Mouse (Mus musculus) stomach, postnatal 0 days (tissue): ENCODE measurements at regions not wholly inside any gene's neighbourhood (a gene's known extent, or its start where the extent isn't known, plus 50 kb on each side); places are given as distances from the start of the nearest gene placed in this dataset.

ENCODE experiments used
- CTCF ChIP-seq: IDR thresholded peaks from 2 replicates; pipeline ENCODE4 v1.5.1; 2016; ENCODE audit warnings: antibody characterized with exemption, low read depth, mild to moderate bottlenecking, moderate library complexity
- EP300 ChIP-seq: optimal IDR thresholded peaks from 2 replicates; pipeline ENCODE3; 2016; ENCODE audit warnings: antibody characterized with exemption

GRCm38 (mm10) chr4:55225766-55226165 lies 124.1 kb upstream of the Rad23b start:
- TF ChIP-seq CTCF = no peak
- TF ChIP-seq EP300 = no peak
